In the genomic region with DNA sequence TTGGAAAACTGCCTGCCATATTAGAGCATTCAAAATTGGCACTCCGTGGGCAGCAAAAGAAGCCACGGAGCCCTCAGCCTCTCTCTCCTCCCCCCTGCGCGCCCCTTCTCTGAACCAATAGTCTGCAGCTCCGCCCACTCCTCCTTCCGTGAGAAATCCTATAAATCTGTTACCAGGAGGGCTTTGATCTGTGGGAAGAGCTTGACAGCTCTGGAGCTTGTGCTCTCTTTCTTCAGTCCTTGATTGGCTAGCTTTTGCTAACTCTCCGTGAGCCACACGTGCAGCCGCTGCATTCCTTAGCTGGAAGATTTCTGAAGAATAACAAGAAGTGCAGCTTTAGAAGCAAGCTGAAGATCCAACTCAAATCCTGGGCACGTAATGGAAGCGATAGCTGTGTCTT, we compare ENCODE assay signal across 9 mouse cellular contexts. TPM values are rescaled to one million over a fixed set of nuclear protein-coding genes. Genes with fewer than 3 reads are reported as not detected.
DNase-seq lines count a peak whose midpoint lies in the region; ATAC-seq and TF ChIP-seq lines count a peak whose summit lies in the region.
"Had no signal": no experiment of that assay in that cellular context is flagged by ENCODE, and none has a peak within 500 bp of the region (broad histone marks: within the 10 kb centered on the region; RNA-seq: fewer than 3 reads in every experiment).

No protein-coding gene starts in this region.

- H3K27me3 ChIP-seq in limb, embryonic 14.5 days (ENCODE audit: control insufficient read depth, insufficient read depth, low read length), result no peaks in the 10 kb centered on the region
- peaks cover 4% of the 10 kb centered on the region; the same call in 1 of the 2 replicates for H3K27me3 ChIP-seq in liver, embryonic 11.5 days (replicated peaks; ENCODE audit: control insufficient read depth, insufficient read depth, low read length)

- H3K27ac ChIP-seq in ES-E14 (ENCODE audit: insufficient read depth, low read depth, low read length, poor library complexity, severe bottlenecking), result no peak overlapping the region
- H3K27ac ChIP-seq in limb, embryonic 14.5 days (replicated peaks; ENCODE audit: low read depth, low read length), result no peak overlapping the region
- H3K27ac ChIP-seq in liver, embryonic 11.5 days (ENCODE audit: low read depth, low read length), result no peak overlapping the region

- in situ Hi-C loops in ES-E14 (cut with MboI; ENCODE audit: low sequenced_read_pairs in 2 of 2, unreplicated experiment in 2 of 2), result no loop called here

- no peak overlapping the region for H3K4me3 ChIP-seq in ES-E14 (ENCODE audit: insufficient read depth in 1 of 2, low read depth in 1 of 2, low read length in 2 of 2, poor library complexity in 1 of 2, severe bottlenecking in 1 of 2)
- H3K4me3 ChIP-seq in limb, embryonic 14.5 days (replicated peaks; ENCODE audit: low read length), result no peak overlapping the region
- H3K4me3 ChIP-seq in liver, embryonic 11.5 days (ENCODE audit: low read depth, low read length), result no peak overlapping the region

- no peaks in the 10 kb centered on the region for H3K4me1 ChIP-seq in ES-E14 (ENCODE audit: control insufficient read depth in 2 of 2, insufficient read depth in 2 of 2, low read length in 2 of 2, poor library complexity in 1 of 2)
- H3K4me1 ChIP-seq in limb, embryonic 14.5 days (ENCODE audit: control insufficient read depth, insufficient read depth, low read length), result no peaks in the 10 kb centered on the region
- H3K4me1 ChIP-seq in liver, embryonic 11.5 days (replicated peaks; ENCODE audit: control insufficient read depth, insufficient read depth, low read length), result no peaks in the 10 kb centered on the region

- peak; percentile 3 for DNase-seq in ES-E14 (ENCODE audit: low read depth, low spot score)
- DNase-seq in adrenal gland, postnatal 14 days, result peak; percentile 21
- DNase-seq in limb, embryonic 14.5 days (ENCODE audit: low spot score), result peak; percentile 18
- peak; percentile 3 for DNase-seq in testis, postnatal 14 days (ENCODE audit: low spot score)
- DNase-seq in liver, embryonic 11.5 days (ENCODE audit: low spot score), result no peak
- no peak for DNase-seq in heart, postnatal 14 days
- DNase-seq in urinary bladder, postnatal 36 days (ENCODE audit: low spot score in 2 of 2), result no peak

- H3K4me2 ChIP-seq in limb, embryonic 14.5 days (replicated peaks; ENCODE audit: low read depth, low read length, severe bottlenecking), result no peak overlapping the region
- no peak overlapping the region for H3K4me2 ChIP-seq in liver, embryonic 11.5 days

- intact Hi-C loops in heart, postnatal 14 days (cut with DNase I), result no loop called here

- 13% methylated on average over 11 of the region's 11 CpGs for WGBS in limb, embryonic 14.5 days
- 13% methylated on average over 11 of the region's 11 CpGs for WGBS in liver, embryonic 11.5 days

- H3K36me3 ChIP-seq in ES-E14 (ENCODE audit: control insufficient read depth, insufficient read depth, low read length, poor library complexity, severe bottlenecking), result no peaks in the 10 kb centered on the region
- no peaks in the 10 kb centered on the region for H3K36me3 ChIP-seq in limb, embryonic 14.5 days (ENCODE audit: control insufficient read depth, insufficient read depth, low read length)
- H3K36me3 ChIP-seq in liver, embryonic 11.5 days (ENCODE audit: control insufficient read depth, insufficient read depth, low read length), result no peaks in the 10 kb centered on the region

- TF ChIP-seq POLR2A in limb, embryonic 14.5 days (IDR thresholded peaks at IDR 0.05; ENCODE audit: borderline replicate concordance, extremely low read depth, insufficient read depth, insufficient read length), result no peak

- no peak overlapping the region for H3K9ac ChIP-seq in ES-E14 (ENCODE audit: insufficient read depth, low read depth, low read length, poor library complexity, severe bottlenecking)
- no peak overlapping the region for H3K9ac ChIP-seq in limb, embryonic 14.5 days (ENCODE audit: low read depth, low read length, severe bottlenecking)
- no peak overlapping the region for H3K9ac ChIP-seq in liver, embryonic 11.5 days (ENCODE audit: low read depth, low read length)

- H3K9me3 ChIP-seq in ES-E14 (ENCODE audit: control insufficient read depth, insufficient read depth, low read depth, low read length), result no peaks in the 10 kb centered on the region
- no peaks in the 10 kb centered on the region for H3K9me3 ChIP-seq in limb, embryonic 14.5 days (ENCODE audit: control insufficient read depth, low read length)
- H3K9me3 ChIP-seq in liver, embryonic 11.5 days (ENCODE audit: control insufficient read depth, low read length), result no peaks in the 10 kb centered on the region

- peak; percentile 55; the same call in 1 of the 2 replicates for ATAC-seq in frontal cortex, adult (ENCODE audit: low TSS enrichment)
- ATAC-seq in limb, embryonic 14.5 days (ENCODE audit: low FRiP score, low read depth), result 0 out of 2 replicates have a peak, but pooled peaks have one; percentile 23
- ATAC-seq in liver, embryonic 11.5 days (replicated peaks; ENCODE audit: low FRiP score), result no peak

TF ChIP-seq in ES-E14, 5 proteins besides CTCF, POLR2A, EP300 and RAD21:
- TF ChIP-seq CHD2 (IDR thresholded peaks at IDR 0.05; ENCODE audit: low read depth, low read length) (no peak), ZNF384 (IDR thresholded peaks at IDR 0.05; ENCODE audit: low read depth, low read length) (no peak), ZC3H11A (IDR thresholded peaks at IDR 0.05; ENCODE audit: borderline replicate concordance, low read depth, low read length) (no peak), HCFC1 (IDR thresholded peaks at IDR 0.05; ENCODE audit: borderline replicate concordance, insufficient read depth, low read length) (no peak), MAFK (IDR thresholded peaks at IDR 0.05; ENCODE audit: insufficient read depth, low read depth, low read length) (no peak)
TF ChIP-seq in ES-E14: peak in this region for 0.

RNA-seq across cellular contexts. Expression of a gene that starts 2.6 kb away (rescaled TPM):
- 0.09 and 0.11 TPM in 2 replicates for total RNA-seq in ES-E14 (2012; rRNA removed)
- not detected in 2 replicates for total RNA-seq in adrenal gland, postnatal 14 days (2021)
- polyA plus RNA-seq in limb, embryonic 14.5 days (2012; rRNA removed), result not detected in 2 replicates
- not detected in 2 replicates for polyA plus RNA-seq in limb, embryonic 14.5 days (2014; fragmentation: Nextera tagmentation; extraction: Ambion mirVana)
- not detected in 2 replicates for polyA plus RNA-seq in liver, embryonic 11.5 days (2014; fragmentation: Nextera tagmentation; extraction: Ambion mirVana)
- not detected for total RNA-seq in heart, postnatal 14 days (2021)
- polyA plus RNA-seq: heart, postnatal 0 days had no signal

Comparison
In these comparisons a context has a peak if more than half of its experiments do, and no peak if none do; other contexts are left out.
1. DNase-seq: peak in ES-E14 (single experiment), adrenal gland, postnatal 14 days (single experiment), limb, embryonic 14.5 days (single experiment) and testis, postnatal 14 days (single experiment); none in liver, embryonic 11.5 days (single experiment), heart, postnatal 14 days (0 of 2) and urinary bladder, postnatal 36 days (0 of 2).